Mouse (Mus musculus) liver, adult 2 months (tissue): Measurements from ENCODE around the gene Erp27.

Experiments used
- CTCF ChIP-seq: fragments of 200-500 bp; IDR thresholded peaks from 2 replicates; pipeline ENCODE4 v1.5.1; 2011; ENCODE audit warnings: low read depth, low read length, control low read depth
- POLR2A ChIP-seq: fragments of 200-500 bp; IDR thresholded peaks from 2 replicates; pipeline ENCODE4 v1.6.1; 2011; ENCODE audit warnings: low read length, control low read depth; ENCODE audit not compliant: insufficient read depth; ENCODE audit errors: extremely low read depth

- TF ChIP-seq CTCF (no peak), POLR2A (no peak)
Observed at GRCm38 (mm10) chr6:136946241-136946640, 24.3 kb upstream of the Erp27 start.
